Mouse (Mus musculus) CH12.LX (cell line): ENCODE results near the gene Ybx3. TPM values are rescaled to one million over a fixed set of nuclear protein-coding genes. Genes with fewer than 3 reads are reported as not detected.

Experiments used
- DNase-seq: peaks from one replicate; pipeline ENCODE4 v3.0.0-alpha.2; 2013; ENCODE audit errors: extremely low read depth
- H3K27ac ChIP-seq: 2 replicates; pipeline ENCODE4 v1.5.1; 2012; ENCODE audit warnings: low read depth, mild to moderate bottlenecking, control low read depth, moderate library complexity; ENCODE audit not compliant: insufficient read depth
- H3K27me3 ChIP-seq: replicated peaks from 2 replicates; pipeline ENCODE3; 2012; ENCODE audit warnings: inconsistent platforms
- H3K36me3 ChIP-seq, 2 experiments: replicated peaks in 1 of 2; 2 replicates each; pipeline versions ENCODE3 to v1.6.1; 2012; ENCODE audit warnings: inconsistent platforms in 1 of 2, low read length in 1 of 2, mild to moderate bottlenecking in 1 of 2, mixed read lengths in 1 of 2, moderate library complexity in 1 of 2; ENCODE audit not compliant: control insufficient read depth in 1 of 2, insufficient read depth in 1 of 2
- H3K4me1 ChIP-seq, 2 experiments: 2 replicates each; pipeline ENCODE4 v1.6.1; 2012; ENCODE audit warnings: inconsistent platforms in 1 of 2, moderate library complexity in 1 of 2; ENCODE audit not compliant: insufficient read depth in 2 of 2, control insufficient read depth in 1 of 2
- H3K4me2 ChIP-seq: 2 replicates; pipeline ENCODE4 v1.6.1; 2012; ENCODE audit warnings: low read depth, mild to moderate bottlenecking, control low read depth; ENCODE audit not compliant: poor library complexity, insufficient read depth, severe bottlenecking
- H3K4me3 ChIP-seq, 3 experiments: fragments of 150-350 bp in 1 of 3; sonication (generic) in 1 of 3; replicated peaks in 1 of 3; 2 replicates each; pipeline versions ENCODE3 to v1.5.1; 2011 to 2012; ENCODE audit warnings: low read depth in 2 of 3, low read length in 2 of 3, mild to moderate bottlenecking in 2 of 3, moderate library complexity in 2 of 3, control low read depth in 1 of 3, improper control_type of control experiment in 1 of 3, inconsistent platforms in 1 of 3, mixed read lengths in 1 of 3; ENCODE audit not compliant: poor library complexity in 1 of 3
- H3K79me2 ChIP-seq: replicated peaks from 2 replicates; pipeline ENCODE4 v1.6.1; 2012; ENCODE audit warnings: mild to moderate bottlenecking, moderate library complexity; ENCODE audit not compliant: control insufficient read depth, poor library complexity, insufficient read depth, severe bottlenecking; ENCODE audit errors: extremely low read depth
- H3K9ac ChIP-seq: 2 replicates; pipeline ENCODE4 v1.6.1; 2012; ENCODE audit warnings: low read depth, mild to moderate bottlenecking, control low read depth, moderate library complexity; ENCODE audit not compliant: insufficient read depth
- H3K9me3 ChIP-seq: replicated peaks from 2 replicates; pipeline ENCODE3; 2012; ENCODE audit warnings: low read length, inconsistent platforms, mixed read lengths
- CHD1 ChIP-seq: IDR thresholded peaks from 2 replicates; pipeline ENCODE4 v1.6.1; 2012; ENCODE audit warnings: low read depth, low read length, improper control_type of control experiment, inconsistent platforms
- CHD2 ChIP-seq: IDR thresholded peaks from 2 replicates; pipeline ENCODE4 v1.6.1; 2011; ENCODE audit warnings: low read length, improper control_type of control experiment
- E2F4 ChIP-seq: IDR thresholded peaks from 2 replicates; pipeline ENCODE4 v1.6.1; 2011; ENCODE audit warnings: low read depth, low read length, improper control_type of control experiment; ENCODE audit not compliant: insufficient replicate concordance
- ELF1 ChIP-seq: IDR thresholded peaks from 2 replicates; pipeline ENCODE4 v1.6.1; 2014; ENCODE audit warnings: low read depth, mild to moderate bottlenecking, inconsistent platforms, low read length, improper control_type of control experiment
- GABPA ChIP-seq: IDR thresholded peaks from 2 replicates; pipeline ENCODE4 v1.6.1; 2012; ENCODE audit warnings: low read depth, low read length, improper control_type of control experiment, inconsistent platforms; ENCODE audit not compliant: insufficient replicate concordance
- IRF4 ChIP-seq: IDR thresholded peaks from 2 replicates; pipeline ENCODE4 v1.6.1; 2014; ENCODE audit warnings: low read depth, mild to moderate bottlenecking, inconsistent platforms, low read length, improper control_type of control experiment
- JUN ChIP-seq: IDR thresholded peaks from 2 replicates; pipeline ENCODE4 v1.6.1; 2011; ENCODE audit warnings: low read depth, mild to moderate bottlenecking, low read length, improper control_type of control experiment, moderate library complexity; ENCODE audit not compliant: insufficient read depth
- JUND ChIP-seq: conservative IDR thresholded peaks from 2 replicates; pipeline ENCODE4 v1.6.1; 2011; ENCODE audit warnings: low read depth, low read length, improper control_type of control experiment
- KAT2A ChIP-seq: IDR thresholded peaks from 2 replicates; pipeline ENCODE4 v1.6.1; 2012; ENCODE audit warnings: low read length, improper control_type of control experiment, inconsistent platforms; ENCODE audit not compliant: insufficient replicate concordance
- MAX ChIP-seq: IDR thresholded peaks from 2 replicates; pipeline ENCODE4 v1.6.1; 2011; ENCODE audit warnings: low read length, improper control_type of control experiment
- MXI1 ChIP-seq: IDR thresholded peaks from 2 replicates; pipeline ENCODE4 v1.6.1; 2011; ENCODE audit warnings: mild to moderate bottlenecking, low read depth, low read length, improper control_type of control experiment
- MYC ChIP-seq: IDR thresholded peaks from 2 replicates; pipeline ENCODE4 v1.6.1; 2011; ENCODE audit warnings: low read depth, mild to moderate bottlenecking, improper control_type of control experiment, low read length
- POLR2A ChIP-seq: IDR thresholded peaks from 2 replicates; pipeline ENCODE4 v1.6.1; 2011; ENCODE audit warnings: low read depth, mild to moderate bottlenecking, improper control_type of control experiment, low read length
- POLR2AphosphoS2 ChIP-seq: IDR thresholded peaks from 2 replicates; pipeline ENCODE4 v1.6.1; 2011; ENCODE audit warnings: low read depth, low read length, improper control_type of control experiment
- RAD21 ChIP-seq: IDR thresholded peaks from 2 replicates; pipeline ENCODE4 v1.6.1; 2011; ENCODE audit warnings: low read depth, mild to moderate bottlenecking, low read length, improper control_type of control experiment, moderate library complexity
- RCOR1 ChIP-seq: conservative IDR thresholded peaks from 2 replicates; pipeline ENCODE4 v1.6.1; 2012; ENCODE audit warnings: low read depth, mild to moderate bottlenecking, inconsistent platforms, low read length, improper control_type of control experiment
- SIN3A ChIP-seq: IDR thresholded peaks from 2 replicates; pipeline ENCODE4 v1.6.1; 2012; ENCODE audit warnings: low read length, improper control_type of control experiment, inconsistent platforms
- SMC3 ChIP-seq: IDR thresholded peaks from 2 replicates; pipeline ENCODE4 v1.6.1; 2011; ENCODE audit warnings: low read depth, low read length, improper control_type of control experiment
- TCF12 ChIP-seq: IDR thresholded peaks from 2 replicates; pipeline ENCODE4 v1.6.1; 2014; ENCODE audit warnings: low read depth, mild to moderate bottlenecking, inconsistent platforms, low read length, improper control_type of control experiment
- USF1 ChIP-seq: IDR thresholded peaks from 2 replicates; pipeline ENCODE4 v1.6.1; 2014; ENCODE audit warnings: low read depth, mild to moderate bottlenecking, inconsistent platforms, low read length, improper control_type of control experiment
- ZC3H11A ChIP-seq: IDR thresholded peaks from 2 replicates; pipeline ENCODE4 v1.6.1; 2012; ENCODE audit warnings: low read depth, mild to moderate bottlenecking, inconsistent platforms, low read length, improper control_type of control experiment
- ZNF384 ChIP-seq: IDR thresholded peaks from 2 replicates; pipeline ENCODE4 v1.6.1; 2012; ENCODE audit warnings: low read depth, low read length, improper control_type of control experiment, inconsistent platforms
- dilution Hi-C: fragments of 300-500 bp; cut with MboI; formaldehyde crosslinking; loops from 2 replicates; pipeline ENCODE4 v1.14.3; 2020; ENCODE audit warnings: low sequenced_read_pairs; ENCODE audit not compliant: extremely low pct_unique_long_range_greater_than_20kb, extremely low pct_ligation_motif_present
- in situ Hi-C: fragments of 300-500 bp; cut with MboI; formaldehyde crosslinking; loops from 3 replicates; pipeline ENCODE4 v1.14.3; 2019; ENCODE audit warnings: low sequenced_read_pairs, low pct_ligation_motif_present, low pct_unique_long_range_greater_than_20kb, mixed read lengths
- polyA plus RNA-seq: library from polyadenylated mRNA; unstranded; fragments of >175 nt; gene quantifications from 2 replicates; pipeline ENCODE4 v1.2.1, GENCODE M21; 2012; ENCODE audit warnings: low read depth; ENCODE audit not compliant: insufficient read length
- total RNA-seq, 2 experiments: library from RNA; depleted of rRNA; stranded (reverse); fragments of 300-350 nt in 1 of 2; fragments of >200 nt in 1 of 2; gene quantifications; 2 replicates each; pipeline ENCODE4 v1.2.3; 2012 to 2014

The Ybx3 gene
- total and polyA plus RNA-seq, 3 experiments, result 391 to 620 (median 410) TPM

- Histone ChIP-seq H3K36me3 (no peaks in the 10 kb centered on the region), H3K27me3 (no peaks in the 10 kb centered on the region), H3K4me1 (peaks cover 3 to 19% of the 10 kb centered on the region in 2 experiments; a peak in 3 of 4 replicates), H3K4me3 (no peak overlapping the region), H3K9me3 (no peaks in the 10 kb centered on the region), H3K79me2 (no peaks in the 10 kb centered on the region), H3K27ac (no peak overlapping the region), H3K9ac (no peak overlapping the region), H3K4me2 (no peak overlapping the region)
- in situ Hi-C loops (no loop called here), dilution Hi-C loops (no loop called here)
- no peak for DNase-seq
- TF ChIP-seq SMC3, result no peak
- no peak for TF ChIP-seq IRF4
- no peak for TF ChIP-seq CHD2
- TF ChIP-seq ZNF384, result no peak
- no peak for TF ChIP-seq USF1
- TF ChIP-seq MYC, result no peak
- TF ChIP-seq MAX, result no peak
- TF ChIP-seq E2F4, result no peak
- TF ChIP-seq ELF1, result no peak
- no peak for TF ChIP-seq JUN
- TF ChIP-seq SIN3A, result no peak
- TF ChIP-seq TCF12, result no peak
- TF ChIP-seq POLR2A, result no peak
- TF ChIP-seq KAT2A, result no peak
- no peak for TF ChIP-seq JUND
- no peak for TF ChIP-seq POLR2AphosphoS2
- TF ChIP-seq RCOR1, result no peak
- no peak for TF ChIP-seq CHD1
- TF ChIP-seq GABPA, result no peak
Observed at GRCm38 (mm10) chr6:131403036-131403435, 14.8 kb upstream of the Ybx3 start.

GRCm38 (mm10) chr6:131402606-131403005 is 14.3 kb upstream of the Ybx3 start:
- no peaks in the 10 kb centered on the region for H3K9me3 ChIP-seq
- no peak overlapping the region for H3K27ac ChIP-seq
- H3K4me1 ChIP-seq, result peaks cover 3 to 19% of the 10 kb centered on the region in 2 experiments; a peak in 3 of 4 replicates
- no peak overlapping the region for H3K9ac ChIP-seq
- H3K79me2 ChIP-seq, result no peaks in the 10 kb centered on the region
- dilution Hi-C loops (no loop called here), in situ Hi-C loops (no loop called here)
- H3K27me3 ChIP-seq, result no peaks in the 10 kb centered on the region
- no peak for DNase-seq
- no peak for TF ChIP-seq CHD1
- TF ChIP-seq ZC3H11A, result no peak
- TF ChIP-seq RAD21, result no peak
- TF ChIP-seq MXI1, result no peak
- no peak for TF ChIP-seq KAT2A
- H3K36me3 ChIP-seq, result no peaks in the 10 kb centered on the region
- no peak overlapping the region for H3K4me3 ChIP-seq
- no peak overlapping the region for H3K4me2 ChIP-seq
